Mouse (Mus musculus) G1E-ER4 (cell line): ENCODE data around the gene Skap2. TPM values are rescaled to one million over a fixed set of nuclear protein-coding genes. Genes with fewer than 3 reads are reported as not detected.

Experiments
- GATA1 ChIP-seq: IDR thresholded peaks from one replicate; pipeline ENCODE4 v1.8.0; 2012; ENCODE audit warnings: low read length, inconsistent platforms
- polyA plus RNA-seq: library from polyadenylated mRNA; stranded (reverse); fragments of >175 nt; gene quantifications from 2 replicates; pipeline ENCODE4 v1.2.3, GENCODE M21; 2012

Gene Skap2
- polyA plus RNA-seq, 1 experiment = 2.6 TPM

GRCm38 (mm10) chr6:51844106-51844505 lies 168.2 kb downstream of the Skap2 start:
- no peak for TF ChIP-seq GATA1

GRCm38 (mm10) chr6:51843081-51843480 lies 169.3 kb downstream of the Skap2 start:
- TF ChIP-seq GATA1 = no peak

- no peak for TF ChIP-seq GATA1
Measured at GRCm38 (mm10) chr6:51838177-51838576, 174.2 kb downstream of the Skap2 start.

GRCm38 (mm10) chr6:51833362-51833761 lies 179.0 kb downstream of the Skap2 start:
- TF ChIP-seq GATA1 = no peak

GRCm38 (mm10) chr6:51825621-51826021 lies 186.7 kb downstream of the Skap2 start:
- TF ChIP-seq GATA1 = no peak

GRCm38 (mm10) chr6:51824136-51824830 lies 188.1 kb downstream of the Skap2 start:
- no peak for TF ChIP-seq GATA1

- no peak for TF ChIP-seq GATA1
Measured at GRCm38 (mm10) chr6:51822049-51822448, 190.3 kb downstream of the Skap2 start.

GRCm38 (mm10) chr6:51820853-51821252 lies 191.5 kb downstream of the Skap2 start:
- no peak for TF ChIP-seq GATA1

- no peak for TF ChIP-seq GATA1
Measured at GRCm38 (mm10) chr6:51816892-51817621, 195.3 kb downstream of the Skap2 start.

GRCm38 (mm10) chr6:51810906-51811305 lies 201.4 kb downstream of the Skap2 start:
- TF ChIP-seq GATA1 = no peak

GRCm38 (mm10) chr6:51809164-51809824 lies 203.1 kb downstream of the Skap2 start:
- no peak for TF ChIP-seq GATA1

- TF ChIP-seq GATA1 = no peak
Measured at GRCm38 (mm10) chr6:51808011-51808410, 204.3 kb downstream of the Skap2 start.

Other genes starting within 250 kb of the Skap2 start
- not detected in 2 replicates for gene Hoxa1, start 145.8 kb upstream of the Skap2 start, polyA plus RNA-seq
- gene Hoxa2, start 152.3 kb upstream of the Skap2 start, polyA plus RNA-seq = not detected in 2 replicates
- not detected in 2 replicates for gene 5730596B20Rik, start 164.9 kb upstream of the Skap2 start, polyA plus RNA-seq
- not detected in 2 replicates for gene Hoxa4, start 179.2 kb upstream of the Skap2 start, polyA plus RNA-seq
- gene Hoxa5, start 192.0 kb upstream of the Skap2 start, polyA plus RNA-seq = not detected in 2 replicates
- not detected in 2 replicates for gene Hoxa6, start 196.2 kb upstream of the Skap2 start, polyA plus RNA-seq
- gene Hoxa3, start 200.8 kb upstream of the Skap2 start, polyA plus RNA-seq = not detected in 2 replicates
- not detected in 2 replicates for gene Gm28308, start 200.8 kb upstream of the Skap2 start, polyA plus RNA-seq
- not detected in 2 replicates for gene Hoxa7, start 209.3 kb upstream of the Skap2 start, polyA plus RNA-seq
- gene Hoxa9, start 218.5 kb upstream of the Skap2 start, polyA plus RNA-seq = not detected in 2 replicates
- gene Hoxa10, start 228.3 kb upstream of the Skap2 start, polyA plus RNA-seq = not detected in 2 replicates
- gene Hoxa11, start 233.3 kb upstream of the Skap2 start, polyA plus RNA-seq = not detected in 2 replicates
- gene Hoxa13, start 248.3 kb upstream of the Skap2 start, polyA plus RNA-seq = not detected in 2 replicates